Mouse (Mus musculus): ENCODE measurements at regions not wholly inside any gene's neighbourhood (a gene's known extent, or its start where the extent isn't known, plus 50 kb on each side); places are given as distances from the start of the nearest gene placed in this dataset.

DNA sequence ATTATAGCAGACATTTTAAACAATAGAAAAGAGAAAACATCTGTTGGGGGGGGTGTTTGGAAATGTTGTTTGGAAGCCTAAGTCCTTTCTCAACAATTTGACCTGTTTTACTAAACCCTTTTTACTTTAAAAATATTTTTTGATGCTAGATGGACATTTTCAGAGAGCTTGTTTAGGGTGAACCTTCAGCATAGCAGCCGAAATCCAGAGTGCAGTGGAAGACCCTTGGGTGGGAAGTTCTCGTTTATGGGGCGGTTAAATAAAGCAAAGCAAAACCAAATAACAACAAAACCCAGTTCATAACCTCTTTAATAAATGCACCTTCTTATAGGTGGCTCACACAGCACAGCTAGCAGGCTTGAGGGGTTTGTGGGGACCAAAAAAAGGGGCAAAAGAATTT lies 62.4 kb upstream of the Ppara start:
- ATAC-seq (replicated peaks; ENCODE audit: low read depth, poor library complexity, severe bottlenecking) = no peak

DNA sequence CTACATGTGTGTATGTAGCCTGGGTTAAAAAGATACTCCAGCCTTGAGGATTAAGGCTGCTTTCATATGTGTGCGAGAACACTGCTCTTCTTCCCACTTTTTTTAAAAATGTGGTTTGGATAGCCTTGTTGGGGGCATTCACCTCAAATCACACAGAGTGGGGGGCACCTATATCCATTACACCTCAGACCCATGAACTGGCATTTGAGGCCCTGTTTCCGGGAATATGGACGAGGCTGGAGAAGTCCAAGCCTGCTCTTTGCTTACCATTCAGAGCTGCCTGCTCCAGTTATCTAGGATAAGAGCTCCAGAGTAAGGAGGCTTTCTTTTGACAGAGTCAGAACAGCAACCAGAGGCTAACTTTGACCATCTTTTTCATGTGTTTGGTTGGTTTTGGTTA lies 61.9 kb upstream of the Ppara start:
- no peak for ATAC-seq (replicated peaks; ENCODE audit: low read depth, poor library complexity, severe bottlenecking)

DNA sequence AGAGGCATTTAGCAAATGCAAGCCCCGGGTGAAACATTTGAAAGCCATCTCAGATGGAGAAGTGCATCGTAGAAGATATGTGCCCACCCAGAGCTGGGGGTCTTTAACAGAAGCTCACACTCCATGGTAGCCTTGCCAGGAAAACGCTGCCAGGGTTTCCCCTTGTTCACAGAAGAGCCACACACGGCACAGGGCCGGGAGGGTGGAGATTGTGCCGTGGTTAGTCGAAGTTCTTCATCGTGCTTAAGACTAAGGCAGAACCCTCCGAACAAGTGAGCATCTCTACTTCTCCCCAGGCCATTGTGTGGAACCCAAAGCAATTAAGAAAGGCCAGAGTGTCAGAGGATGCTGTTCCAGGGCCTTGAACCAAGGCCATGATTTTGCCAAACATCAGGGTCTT lies 61.3 kb upstream of the Ppara start:
- no peak for ATAC-seq (replicated peaks; ENCODE audit: low read depth, poor library complexity, severe bottlenecking)

DNA sequence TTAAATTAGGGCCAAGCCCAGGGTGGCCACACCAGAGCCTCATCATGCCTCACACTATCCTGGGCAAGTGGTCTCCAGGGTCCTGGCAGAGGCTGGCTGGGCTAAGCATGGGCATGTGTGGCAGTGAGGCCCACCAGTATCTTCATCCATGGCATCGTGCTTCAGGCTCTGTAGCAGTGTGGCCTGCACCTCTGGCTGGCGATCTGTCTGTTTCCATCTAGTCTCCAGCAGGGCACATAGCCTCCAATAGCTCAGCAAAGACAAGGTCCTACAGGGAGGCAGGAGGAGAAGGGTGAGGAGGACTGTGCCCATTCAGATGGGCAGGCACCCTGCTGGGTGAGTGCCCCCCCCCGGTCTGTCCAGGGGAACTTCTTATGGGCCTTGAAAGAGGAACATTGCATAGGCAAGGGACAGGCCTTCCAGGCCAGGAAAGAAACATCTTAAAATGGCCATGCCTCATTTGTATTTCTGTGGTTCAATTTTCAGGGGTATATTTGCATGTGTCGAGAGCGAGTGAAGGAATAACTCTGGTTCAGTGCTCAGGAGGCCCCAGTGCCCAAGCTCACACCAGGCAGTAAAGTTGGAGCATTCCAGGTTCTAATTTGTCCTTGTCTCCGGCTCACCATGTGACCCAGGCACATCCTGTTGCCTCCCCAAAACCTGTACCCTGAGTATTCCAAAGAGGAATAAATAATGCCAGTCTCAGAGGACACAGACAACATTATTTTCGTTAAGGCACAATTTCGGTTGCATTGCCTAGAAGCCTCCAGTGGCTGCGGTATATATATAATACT lies 60.4 kb upstream of the Ppara start:
- no peak for ATAC-seq (replicated peaks; ENCODE audit: low read depth, poor library complexity, severe bottlenecking)

DNA sequence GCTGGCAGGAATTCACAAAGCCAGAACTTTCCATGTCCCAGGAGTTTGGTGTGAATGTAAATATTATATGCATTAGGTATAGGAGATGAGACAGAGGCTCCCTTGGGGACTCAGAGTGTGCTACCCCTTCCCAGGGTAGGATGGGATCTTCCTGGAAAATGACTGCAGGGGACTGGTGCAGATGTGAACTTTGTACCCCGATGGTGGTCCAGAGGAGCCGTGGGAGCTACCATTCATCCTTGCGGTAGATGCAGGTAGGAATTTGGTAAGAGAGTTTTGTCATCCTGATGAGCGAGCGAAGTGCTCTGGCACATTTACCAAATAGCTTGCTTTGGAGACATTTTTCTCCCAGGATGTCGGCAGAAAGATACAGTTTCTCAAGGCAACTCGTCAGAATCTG lies 59.7 kb upstream of the Ppara start:
- ATAC-seq (replicated peaks; ENCODE audit: low read depth, poor library complexity, severe bottlenecking) = no peak

DNA sequence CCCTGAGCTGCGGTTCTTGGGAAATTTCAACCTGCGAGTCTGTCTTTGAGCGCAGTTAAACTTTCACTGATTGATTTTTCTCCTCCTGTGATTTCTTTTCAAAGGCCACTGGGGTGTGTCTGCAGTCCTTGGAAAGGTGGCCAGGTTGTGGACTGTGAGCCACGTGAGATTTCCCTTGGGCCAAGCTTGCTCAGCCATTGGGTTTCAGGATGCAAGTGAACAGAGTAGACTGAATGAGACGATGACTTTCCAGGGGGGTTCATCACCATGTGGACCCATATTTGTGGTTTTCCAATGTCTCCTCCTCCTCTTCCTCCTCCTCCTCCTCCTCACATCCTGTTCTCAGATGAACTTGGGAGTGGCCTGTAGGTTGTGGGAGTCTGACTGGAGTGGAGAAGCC lies 59.0 kb upstream of the Ppara start:
- ATAC-seq (replicated peaks; ENCODE audit: low read depth, poor library complexity, severe bottlenecking) = no peak

DNA sequence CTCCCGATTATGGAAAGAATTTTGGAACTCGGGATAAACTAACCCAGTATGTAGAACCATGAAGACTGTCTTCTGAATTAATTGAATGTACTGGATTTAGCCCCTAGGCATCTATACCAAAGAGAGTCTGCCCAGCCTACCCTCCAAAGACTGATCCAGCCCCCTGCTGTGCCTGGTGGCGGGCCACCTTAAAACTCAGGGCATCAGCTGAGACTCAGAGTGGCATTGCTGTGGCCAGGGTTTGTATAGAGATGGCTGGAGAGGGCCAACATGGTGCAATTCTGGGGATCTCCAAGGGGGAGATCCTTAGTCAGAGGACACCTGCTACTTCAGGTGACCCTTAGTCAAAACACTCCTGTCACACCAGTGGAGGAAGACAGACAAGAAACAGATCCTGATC lies 58.6 kb upstream of the Ppara start:
- no peak for ATAC-seq (replicated peaks; ENCODE audit: low read depth, poor library complexity, severe bottlenecking)

DNA sequence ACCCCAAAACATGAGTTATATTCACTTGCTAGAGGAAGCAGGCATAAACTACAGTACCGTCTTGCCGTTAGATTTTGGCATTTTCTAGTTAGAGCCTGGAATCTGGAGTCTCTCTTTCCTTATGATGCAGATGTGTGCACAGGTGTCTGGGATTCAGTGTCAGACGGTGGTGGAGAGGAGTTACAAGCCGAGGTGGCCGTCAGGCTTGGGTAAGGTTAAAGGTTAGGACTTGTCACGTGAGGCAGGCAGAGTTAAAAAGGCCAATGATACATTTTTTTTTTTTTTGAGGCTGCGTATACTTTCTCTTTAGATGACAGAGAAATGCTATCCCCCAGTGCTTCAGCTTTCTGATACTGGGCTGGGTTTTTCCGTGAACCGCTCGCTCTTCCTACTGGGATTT lies 57.9 kb upstream of the Ppara start:
- no peak for ATAC-seq (replicated peaks; ENCODE audit: low read depth, poor library complexity, severe bottlenecking)

DNA sequence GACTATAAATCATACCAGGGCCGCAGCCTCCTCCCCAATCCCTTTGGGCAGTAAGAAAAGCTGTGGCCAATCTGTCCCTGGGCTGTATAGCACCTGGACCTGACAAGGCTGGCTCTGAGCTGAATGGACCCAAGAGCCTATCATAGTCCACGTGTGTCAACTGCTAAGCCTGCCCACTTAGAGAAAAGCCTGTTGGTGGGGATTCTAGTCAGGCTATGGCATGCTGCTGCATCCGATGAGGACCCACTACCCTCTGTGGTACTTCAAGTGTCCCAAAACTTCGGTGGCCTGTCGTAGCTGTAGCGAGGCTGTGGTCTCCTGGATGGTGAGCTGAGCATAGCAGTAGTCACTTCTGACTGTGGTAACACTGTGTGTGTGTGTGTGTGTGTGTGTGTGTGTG lies 57.4 kb upstream of the Ppara start:
- ATAC-seq (replicated peaks; ENCODE audit: low read depth, poor library complexity, severe bottlenecking) = no peak

DNA sequence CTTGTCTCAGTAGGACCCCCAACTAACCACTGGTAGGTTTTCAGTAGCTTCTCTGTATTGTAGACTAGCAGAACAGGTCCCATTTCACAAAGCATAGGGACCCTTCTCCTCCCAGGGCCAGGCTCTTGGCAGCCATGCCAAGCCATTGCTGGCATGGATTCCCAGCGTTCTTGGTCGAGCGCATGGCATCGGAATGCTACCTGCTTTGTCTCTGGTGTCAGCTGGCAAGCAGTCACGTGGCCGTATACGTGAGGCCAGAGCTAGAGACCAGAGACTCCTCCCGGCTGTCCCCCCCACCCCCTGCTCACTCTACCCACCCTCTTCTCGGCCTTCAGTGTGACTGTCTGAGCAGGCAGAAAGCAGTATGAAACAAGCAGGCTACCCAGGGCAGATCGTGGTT lies 56.9 kb upstream of the Ppara start:
- no peak for ATAC-seq (replicated peaks; ENCODE audit: low read depth, poor library complexity, severe bottlenecking)

DNA sequence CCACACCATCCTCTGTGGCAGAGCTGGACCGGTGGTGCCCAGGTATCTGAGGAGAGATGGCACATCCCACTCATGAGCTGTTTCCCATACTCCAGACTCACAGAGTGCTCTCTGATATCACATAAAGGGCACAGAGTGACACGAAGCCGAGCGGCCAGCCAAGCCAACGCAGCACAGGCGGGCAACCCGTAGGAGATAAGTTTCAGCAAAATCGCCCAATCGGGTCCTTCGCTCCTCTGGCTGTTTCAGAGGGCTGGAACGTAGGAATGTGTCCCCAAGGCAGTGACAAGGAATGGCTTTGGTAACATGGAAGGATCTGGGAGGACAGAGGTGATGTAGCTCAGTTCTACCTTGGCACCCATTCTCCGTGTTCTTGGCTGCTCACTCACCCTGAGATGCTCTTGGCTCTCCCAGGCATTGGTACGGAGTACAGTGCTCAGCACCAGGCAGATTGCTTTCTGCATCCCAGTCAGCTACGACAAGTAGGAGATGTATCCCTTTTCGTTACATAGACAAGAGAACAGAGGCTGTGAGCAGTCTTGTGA lies 56.4 kb upstream of the Ppara start:
- ATAC-seq (replicated peaks; ENCODE audit: low read depth, poor library complexity, severe bottlenecking) = no peak

DNA sequence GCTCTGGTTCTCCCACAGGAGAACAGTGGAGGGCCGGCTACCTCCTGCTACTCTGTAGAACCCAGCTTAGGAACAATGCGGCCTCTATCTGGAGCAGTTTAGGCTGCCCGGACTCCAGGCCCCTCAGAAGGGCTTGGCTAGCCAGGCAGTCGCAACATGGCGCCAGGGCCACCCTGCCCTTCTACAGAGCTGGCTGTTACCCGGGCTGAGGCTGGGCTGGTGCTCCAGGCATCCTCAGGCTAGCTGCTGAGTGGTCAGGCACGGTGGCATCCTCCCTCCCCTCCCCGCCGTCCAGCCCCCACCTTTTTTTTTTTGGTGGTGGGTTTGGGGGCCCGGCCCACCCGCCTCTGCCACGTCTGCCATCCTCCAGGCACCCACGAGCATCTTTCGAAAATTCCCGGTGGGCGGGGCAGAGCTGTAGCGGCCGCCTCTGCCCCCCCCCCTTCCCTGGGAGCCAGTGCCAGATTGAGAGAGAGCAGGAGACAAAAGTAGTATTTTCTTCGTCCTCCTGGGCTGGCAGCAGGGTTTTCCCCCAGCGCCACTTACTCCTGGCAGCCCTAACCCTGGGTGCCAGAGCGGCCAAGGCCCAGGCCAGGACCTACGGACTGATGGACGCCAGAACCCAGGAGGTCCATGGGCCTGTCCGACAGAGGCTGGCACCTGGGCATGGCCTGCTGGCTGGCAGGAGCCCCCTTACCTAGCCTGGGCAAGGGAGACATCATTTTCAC lies 55.6 kb upstream of the Ppara start:
- no peak for ATAC-seq (replicated peaks; ENCODE audit: low read depth, poor library complexity, severe bottlenecking)

DNA sequence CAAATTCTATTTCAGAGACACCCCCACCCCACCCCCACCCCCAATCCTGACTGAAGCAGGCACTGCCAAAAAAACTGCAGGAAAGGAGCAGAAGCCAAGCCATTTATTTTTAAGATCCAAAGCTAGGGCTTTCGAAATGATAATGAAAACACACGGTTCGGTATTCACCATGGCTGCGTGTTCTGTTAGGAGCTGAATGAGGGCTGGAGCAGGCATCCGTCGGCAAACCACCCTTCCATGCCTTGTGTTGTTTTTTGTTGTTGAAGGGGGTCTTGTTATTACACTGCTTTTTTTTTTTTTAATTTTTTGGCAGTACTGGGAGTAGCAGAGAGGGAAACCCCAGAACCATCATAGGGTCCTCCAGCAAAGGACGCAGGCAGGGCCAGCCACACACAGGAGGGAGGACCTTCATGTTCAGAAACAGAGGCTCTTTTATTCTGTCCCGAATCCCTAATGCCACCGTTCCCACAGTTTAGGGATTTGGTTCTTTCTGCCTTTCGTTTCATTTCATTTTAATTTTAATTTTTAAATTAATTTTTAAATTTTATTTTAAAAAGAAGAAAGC lies 54.8 kb upstream of the Ppara start:
- ATAC-seq (replicated peaks; ENCODE audit: low read depth, poor library complexity, severe bottlenecking) = no peak

DNA sequence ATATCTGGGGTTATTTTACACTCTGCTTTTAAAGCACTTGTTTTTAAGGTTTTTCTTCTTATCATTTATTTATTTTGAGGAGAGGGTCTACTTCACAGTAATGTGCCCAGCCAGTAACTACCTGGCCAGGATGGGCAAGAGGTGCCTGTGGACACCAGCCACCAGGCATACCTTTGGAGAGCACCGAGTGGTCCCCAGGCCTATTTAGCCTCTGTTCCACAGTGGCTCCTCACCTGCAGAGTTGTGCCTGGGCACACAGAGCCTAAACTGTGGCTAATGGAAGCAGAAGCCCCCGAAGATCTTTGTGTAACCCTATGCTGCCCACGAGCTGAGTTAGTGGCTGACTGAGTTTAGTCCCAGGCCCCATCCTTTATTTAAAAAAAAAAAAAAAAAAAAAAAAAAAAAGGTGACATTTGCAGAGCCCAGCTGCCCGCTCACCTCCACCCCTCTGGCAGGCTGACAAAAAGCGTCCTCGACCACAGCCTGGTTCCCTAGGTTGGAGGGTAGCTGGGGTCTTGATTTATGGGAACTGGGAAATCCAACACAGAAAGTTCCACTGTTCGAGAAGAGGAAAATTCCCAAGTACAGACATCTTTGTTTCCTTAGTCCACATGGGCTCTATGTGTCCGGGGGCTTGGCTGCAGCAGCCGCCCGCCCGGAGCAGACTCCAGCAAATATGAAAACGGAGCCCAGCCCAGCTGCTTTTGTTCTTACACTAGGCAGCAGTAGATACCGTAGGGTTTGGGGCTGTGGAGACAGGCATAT lies 54.1 kb upstream of the Ppara start:
- ATAC-seq (replicated peaks; ENCODE audit: low read depth, poor library complexity, severe bottlenecking) = no peak

DNA sequence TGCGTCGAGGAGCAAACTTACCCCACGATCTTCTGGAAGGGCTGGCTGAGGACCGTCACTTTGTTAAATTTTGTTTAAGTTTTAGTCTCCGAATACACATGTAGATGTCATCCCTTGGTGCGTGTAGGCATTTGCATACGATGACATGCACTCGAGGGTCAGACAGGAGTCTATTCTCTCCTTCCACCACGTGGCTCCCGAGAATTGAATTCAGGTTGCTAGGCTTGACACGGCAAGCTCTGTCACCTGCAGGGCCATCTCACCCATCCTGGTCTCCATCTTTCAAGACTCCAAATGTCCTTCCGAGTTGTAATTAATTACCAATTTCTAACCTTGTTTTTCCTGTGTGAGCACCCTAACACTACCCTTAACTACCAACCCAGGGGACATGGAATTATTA lies 52.7 kb upstream of the Ppara start:
- ATAC-seq (replicated peaks; ENCODE audit: low read depth, poor library complexity, severe bottlenecking) = no peak

DNA sequence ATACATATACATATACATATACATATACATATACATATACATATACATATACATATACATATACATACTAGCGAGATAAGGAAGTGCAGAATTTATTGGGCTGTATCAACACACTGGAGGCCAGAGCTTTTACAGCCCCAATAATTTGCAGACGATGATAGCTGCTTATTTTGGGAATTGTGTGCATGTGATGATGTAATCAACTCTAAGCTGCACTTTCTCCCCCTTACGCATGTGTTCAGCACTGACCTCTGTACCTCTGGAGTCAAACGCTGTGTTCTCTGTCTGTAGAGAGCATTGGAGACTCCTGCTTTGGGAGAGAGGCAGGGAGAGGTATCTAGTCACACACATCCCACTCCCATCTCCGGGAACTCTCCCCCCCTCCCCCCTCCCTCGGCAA lies 52.0 kb upstream of the Ppara start:
- no peak for ATAC-seq (replicated peaks; ENCODE audit: low read depth, poor library complexity, severe bottlenecking)

DNA sequence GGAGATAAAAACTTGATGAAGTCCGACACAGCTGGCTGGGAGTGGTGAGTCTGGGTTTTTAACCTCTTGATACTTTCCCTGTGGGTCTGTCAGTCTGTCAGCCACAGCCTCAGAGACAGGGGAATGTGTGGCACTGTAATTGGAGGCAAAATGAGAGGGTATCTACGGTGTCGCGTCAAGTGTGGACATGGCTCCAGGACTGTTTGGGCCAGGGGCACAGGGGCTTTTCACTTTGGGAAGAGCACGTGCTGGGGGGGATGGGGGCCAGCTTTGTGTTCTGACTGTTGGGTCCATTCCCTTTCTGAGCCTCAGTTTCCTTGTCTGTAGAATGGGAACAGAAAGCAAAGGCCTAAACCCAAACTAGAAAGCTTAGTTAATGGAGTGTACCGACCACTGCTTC lies 51.5 kb upstream of the Ppara start:
- no peak for ATAC-seq (replicated peaks; ENCODE audit: low read depth, poor library complexity, severe bottlenecking)

DNA sequence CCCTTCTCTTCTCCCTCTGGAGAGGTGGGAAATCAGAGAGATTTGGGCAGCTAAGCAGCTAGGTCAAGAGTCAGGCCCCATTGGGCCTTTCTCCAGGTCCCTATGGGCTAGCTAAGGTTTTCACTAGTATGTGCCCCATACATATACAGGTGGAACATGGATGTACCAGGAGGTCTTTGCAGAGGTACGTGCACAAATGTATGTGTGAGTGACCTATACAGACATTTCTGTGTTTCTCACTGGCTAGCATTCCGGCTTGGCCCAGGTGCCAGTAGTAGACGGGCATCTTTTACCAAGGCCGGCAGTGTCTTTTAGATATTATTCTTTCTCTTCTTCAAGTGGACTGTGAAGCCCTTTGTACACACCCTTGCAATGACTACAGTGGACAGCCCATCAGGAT lies 51.1 kb upstream of the Ppara start:
- ATAC-seq (replicated peaks; ENCODE audit: low read depth, poor library complexity, severe bottlenecking) = no peak

DNA sequence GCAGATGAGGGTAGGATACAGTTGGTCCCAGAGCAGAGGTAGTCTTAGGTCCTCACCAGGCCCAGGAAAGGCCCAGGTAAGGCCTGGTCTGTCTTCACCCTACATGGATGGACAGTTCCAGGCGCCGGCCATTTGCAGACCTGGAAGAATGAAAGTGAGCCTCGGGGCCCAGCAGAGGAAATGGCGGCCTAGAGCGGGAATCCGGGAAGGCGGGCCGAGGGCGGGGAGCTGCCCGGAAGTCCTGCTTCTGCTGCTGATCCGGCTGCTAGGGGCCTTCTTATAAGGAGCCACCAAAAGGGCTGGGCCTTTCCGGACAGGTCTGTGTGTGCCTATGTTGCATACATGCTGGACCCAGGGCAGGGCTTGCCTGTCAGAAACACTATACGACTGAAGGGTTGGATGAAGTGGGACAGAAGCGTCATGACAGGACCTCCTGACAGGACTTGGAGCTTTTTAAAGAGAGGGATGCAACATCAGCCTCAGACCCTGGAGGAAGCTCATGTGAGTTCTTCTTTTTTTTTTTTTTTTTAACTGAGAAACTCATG lies 50.5 kb upstream of the Ppara start:
- no peak for ATAC-seq (replicated peaks; ENCODE audit: low read depth, poor library complexity, severe bottlenecking)

DNA sequence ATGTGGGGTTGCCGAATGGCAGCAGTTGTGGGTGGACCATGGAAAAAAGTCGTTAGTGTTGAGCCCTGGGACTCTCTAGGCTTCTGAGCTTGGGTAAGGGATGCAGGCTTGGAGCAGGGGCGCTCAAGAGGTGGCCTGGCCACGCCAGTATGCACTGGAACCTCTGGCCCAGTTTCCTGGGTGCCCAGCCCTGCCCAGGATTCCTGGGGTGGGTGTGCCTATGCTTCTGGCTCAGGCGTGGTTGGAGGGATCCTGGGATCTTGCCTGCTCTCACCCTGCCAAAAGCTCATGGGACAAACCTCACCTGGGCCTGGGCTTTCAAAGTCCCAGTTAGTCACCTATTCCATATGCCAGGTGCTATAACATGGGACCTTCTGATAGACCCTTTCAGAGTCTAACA lies 49.9 kb upstream of the Ppara start:
- ATAC-seq (replicated peaks; ENCODE audit: low read depth, poor library complexity, severe bottlenecking) = no peak
